Mouse (Mus musculus) G1E (cell line): Measurements from ENCODE around the gene 2700049A03Rik. TPM values are rescaled to one million over a fixed set of nuclear protein-coding genes. Genes with fewer than 3 reads are reported as not detected.

Experiments
- ATAC-seq: 2 replicates; pipeline ENCODE4 v1.8.0; 2016; ENCODE audit warnings: mild to moderate bottlenecking; ENCODE audit not compliant: insufficient number of reproducible peaks, poor library complexity, low FRiP score, severe bottlenecking; ENCODE audit errors: extremely low read depth
- DNase-seq: peaks from one replicate; pipeline ENCODE4 v3.0.0; 2012; ENCODE audit warnings: low spot score
- H3K27me3 ChIP-seq: 2 replicates; pipeline ENCODE4 v1.6.1; 2012; ENCODE audit warnings: mild to moderate bottlenecking, low read length, inconsistent platforms; ENCODE audit not compliant: insufficient read depth
- H3K36me3 ChIP-seq: replicated peaks from 2 replicates; pipeline ENCODE3; 2012; ENCODE audit warnings: mild to moderate bottlenecking, inconsistent platforms
- H3K4me1 ChIP-seq: 2 replicates; pipeline ENCODE4 v1.6.1; 2012; ENCODE audit warnings: low read depth, low read length, inconsistent platforms, mixed read lengths; ENCODE audit not compliant: insufficient read depth
- H3K4me3 ChIP-seq: 2 replicates; pipeline ENCODE4 v1.5.1; 2012; ENCODE audit warnings: low read depth, mild to moderate bottlenecking, inconsistent platforms, low read length, moderate library complexity, mixed read lengths
- H3K9me3 ChIP-seq: replicated peaks from 2 replicates; pipeline ENCODE4 v1.6.1; 2012; ENCODE audit warnings: inconsistent platforms
- CTCF ChIP-seq: IDR thresholded peaks from 2 replicates; pipeline ENCODE4 v1.5.1; 2012; ENCODE audit warnings: low read depth, low read length, inconsistent platforms, mixed read lengths
- GATA1 ChIP-seq: IDR thresholded peaks from 2 replicates; pipeline ENCODE4 v1.6.1; 2012; ENCODE audit warnings: borderline replicate concordance, low read length, inconsistent platforms, mixed read lengths
- GATA2 ChIP-seq: IDR thresholded peaks from 2 replicates; pipeline ENCODE4 v1.6.1; 2012; ENCODE audit warnings: low read depth, low read length, inconsistent platforms, borderline replicate concordance
- POLR2AphosphoS5 ChIP-seq: IDR thresholded peaks from 2 replicates; pipeline ENCODE4 v1.6.1; 2012; ENCODE audit warnings: low read depth, low read length, inconsistent platforms; ENCODE audit not compliant: insufficient replicate concordance
- TAL1 ChIP-seq: conservative IDR thresholded peaks from 2 replicates; pipeline ENCODE4 v1.6.1; 2012; ENCODE audit warnings: low read depth, low read length, inconsistent platforms, mixed read lengths
- polyA plus RNA-seq: library from polyadenylated mRNA; stranded (reverse); fragments of >175 nt; gene quantifications from 2 replicates; pipeline ENCODE4 v1.2.3, GENCODE M21; 2012
- total RNA-seq, 2 experiments: library from RNA; stranded (forward) in 1 of 2; stranded (reverse) in 1 of 2; fragments of 200-1000 nt in 1 of 2; fragments of >200 nt in 1 of 2; fragmentation: Nextera tagmentation in 1 of 2; gene quantifications; 2 replicates each; pipeline ENCODE4 v1.2.3; 2014 to 2017

Gene 2700049A03Rik
- total and polyA plus RNA-seq, 3 experiments: 1.4 to 52.9 (median 26.7) TPM

DNA sequence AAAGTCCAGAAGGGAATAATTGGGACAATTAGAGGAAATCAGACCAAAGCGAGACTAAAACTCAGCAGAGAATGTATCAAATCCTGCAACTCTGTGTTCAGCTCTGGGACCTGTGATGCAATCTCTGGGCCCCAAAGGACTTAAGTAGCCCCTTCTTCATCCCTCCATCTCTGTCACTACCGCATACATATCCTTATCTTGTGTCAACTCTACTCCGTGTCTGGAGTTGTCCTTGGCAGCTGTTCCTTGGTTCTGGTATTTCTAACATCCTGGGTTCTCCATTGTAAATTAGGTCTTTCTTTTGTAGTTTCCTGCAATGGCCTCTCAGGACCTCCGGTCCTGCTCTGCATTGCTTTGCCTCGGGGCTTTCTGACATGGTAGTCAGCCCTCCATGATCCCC, 65.1 kb downstream of the 2700049A03Rik start:
- H3K4me1 ChIP-seq: no peaks in the 10 kb centered on the region
- H3K27me3 ChIP-seq: no peaks in the 10 kb centered on the region
- no peak overlapping the region for H3K4me3 ChIP-seq
- ATAC-seq (no peak), DNase-seq (no peak)
- TF ChIP-seq CTCF (no peak), POLR2AphosphoS5 (no peak), GATA1 (no peak), GATA2 (no peak), TAL1 (no peak)
- H3K9me3 ChIP-seq: no peaks in the 10 kb centered on the region
- H3K36me3 ChIP-seq: peaks cover 60% of the 10 kb centered on the region

DNA sequence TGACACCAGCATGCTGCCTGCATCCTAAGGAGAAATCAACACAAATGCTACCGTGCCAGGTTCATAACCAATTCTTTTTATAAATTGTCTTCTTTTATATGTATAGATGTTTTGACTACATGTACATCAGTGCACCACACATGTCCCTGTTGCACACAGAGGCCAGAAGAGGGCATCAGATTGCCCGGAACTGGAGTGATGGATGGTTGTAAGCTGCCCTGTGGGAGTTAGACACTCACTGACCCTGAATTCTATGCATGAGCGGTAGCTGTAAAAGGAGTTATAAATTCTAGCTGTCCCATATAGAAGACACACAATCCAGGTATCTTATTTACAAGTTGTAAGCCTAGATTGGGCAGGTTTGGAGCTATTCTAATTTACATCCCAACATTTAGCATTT, 67.7 kb downstream of the 2700049A03Rik start:
- H3K4me3 ChIP-seq: no peak overlapping the region
- H3K9me3 ChIP-seq: no peaks in the 10 kb centered on the region
- H3K4me1 ChIP-seq: no peaks in the 10 kb centered on the region
- H3K36me3 ChIP-seq: peaks cover 50% of the 10 kb centered on the region
- TF ChIP-seq CTCF (no peak), GATA1 (no peak), GATA2 (no peak)
- DNase-seq (no peak), ATAC-seq (no peak)
- no peaks in the 10 kb centered on the region for H3K27me3 ChIP-seq

DNA sequence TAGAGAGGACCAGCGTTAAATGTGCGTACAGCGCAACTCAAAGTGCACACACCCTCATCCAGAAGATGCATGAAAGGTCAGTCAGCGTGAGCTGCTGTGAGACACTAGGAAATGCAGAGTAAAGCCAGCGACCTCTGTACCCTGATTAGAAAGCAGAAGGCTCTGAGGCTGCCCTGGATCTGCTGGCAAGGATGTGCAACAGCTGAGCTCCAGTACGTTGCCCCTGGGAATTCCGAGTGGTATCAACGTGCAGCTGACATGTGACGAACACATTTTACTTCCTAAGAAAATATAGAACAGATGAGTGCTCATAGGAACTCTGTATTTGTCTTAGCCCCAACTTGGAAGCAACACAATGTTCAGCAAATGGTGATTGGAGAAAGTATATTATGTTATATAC, 80.5 kb downstream of the 2700049A03Rik start:
- no peak for TF ChIP-seq TAL1
- TF ChIP-seq GATA1: no peak
- no peak for TF ChIP-seq POLR2AphosphoS5
- TF ChIP-seq GATA2: no peak
- TF ChIP-seq CTCF: no peak
- Histone ChIP-seq H3K36me3 (peaks cover 57% of the 10 kb centered on the region), H3K9me3 (no peaks in the 10 kb centered on the region), H3K27me3 (no peaks in the 10 kb centered on the region), H3K4me3 (no peak overlapping the region), H3K4me1 (no peaks in the 10 kb centered on the region)
- no peak for ATAC-seq
- no peak for DNase-seq

DNA sequence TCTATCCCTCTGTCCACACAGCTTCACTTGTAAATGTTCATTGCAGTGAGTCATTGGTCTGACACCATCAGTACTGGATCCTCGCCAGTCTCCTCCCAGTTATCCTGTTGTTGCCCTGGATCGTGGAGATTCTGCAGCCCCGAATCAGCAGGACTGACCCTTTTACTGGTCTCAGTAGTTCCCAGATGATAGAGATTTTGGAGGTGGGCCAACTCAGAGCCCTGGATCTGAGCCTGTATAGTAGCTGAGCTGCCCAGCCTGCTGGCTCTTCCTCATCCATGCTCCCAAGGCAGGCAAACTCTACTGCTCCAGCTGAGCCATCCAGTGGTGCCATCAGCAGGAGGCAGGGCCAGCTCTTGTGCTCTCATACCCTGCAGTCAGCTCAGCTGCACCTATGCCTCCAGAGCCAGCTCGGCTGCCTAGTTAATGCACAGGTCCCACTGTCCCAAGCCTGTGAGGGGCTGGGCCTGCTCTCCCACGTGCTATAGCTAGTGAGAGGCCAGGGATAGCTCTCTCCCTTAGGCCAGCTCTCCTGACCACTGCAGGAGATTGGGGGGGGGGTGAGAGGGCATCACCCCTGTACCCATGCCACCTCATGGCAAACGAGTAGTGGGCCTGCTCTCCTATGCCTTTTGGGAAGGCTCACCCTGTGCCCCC, 81.3 kb downstream of the 2700049A03Rik start:
- no peak for DNase-seq
- ATAC-seq: no peak
- TF ChIP-seq POLR2AphosphoS5 (no peak), GATA2 (no peak), GATA1 (no peak), CTCF (no peak), TAL1 (no peak)
- H3K36me3 ChIP-seq: peaks cover 61% of the 10 kb centered on the region
- no peaks in the 10 kb centered on the region for H3K4me1 ChIP-seq
- no peaks in the 10 kb centered on the region for H3K9me3 ChIP-seq
- no peak overlapping the region for H3K4me3 ChIP-seq
- no peaks in the 10 kb centered on the region for H3K27me3 ChIP-seq

DNA sequence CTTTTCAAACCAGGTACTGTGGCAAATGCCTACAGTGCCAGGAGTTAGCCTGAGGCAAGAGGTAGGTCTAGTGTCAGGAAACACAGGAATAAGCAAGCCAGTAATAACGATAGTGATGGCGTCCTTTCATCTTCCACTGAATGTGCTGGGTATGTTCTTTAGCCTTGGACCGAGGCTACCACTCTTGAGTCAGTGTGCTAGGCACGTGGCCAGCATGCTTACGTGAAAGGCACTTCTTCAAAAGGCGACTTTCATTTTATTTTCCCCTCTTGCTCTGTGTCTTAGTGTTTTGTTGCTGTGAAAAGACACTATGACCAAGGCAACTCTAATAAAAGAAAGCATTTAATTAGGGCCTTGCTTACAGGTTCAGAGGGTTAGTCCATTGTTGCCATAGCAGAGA, 86.1 kb downstream of the 2700049A03Rik start:
- DNase-seq (no peak), ATAC-seq (no peak)
- H3K4me1 ChIP-seq: peaks cover 3% of the 10 kb centered on the region
- H3K27me3 ChIP-seq: no peaks in the 10 kb centered on the region
- TF ChIP-seq TAL1: no peak
- no peak for TF ChIP-seq GATA2
- no peak for TF ChIP-seq GATA1
- peaks cover 59% of the 10 kb centered on the region for H3K36me3 ChIP-seq
- no peaks in the 10 kb centered on the region for H3K9me3 ChIP-seq
- H3K4me3 ChIP-seq: no peak overlapping the region

DNA sequence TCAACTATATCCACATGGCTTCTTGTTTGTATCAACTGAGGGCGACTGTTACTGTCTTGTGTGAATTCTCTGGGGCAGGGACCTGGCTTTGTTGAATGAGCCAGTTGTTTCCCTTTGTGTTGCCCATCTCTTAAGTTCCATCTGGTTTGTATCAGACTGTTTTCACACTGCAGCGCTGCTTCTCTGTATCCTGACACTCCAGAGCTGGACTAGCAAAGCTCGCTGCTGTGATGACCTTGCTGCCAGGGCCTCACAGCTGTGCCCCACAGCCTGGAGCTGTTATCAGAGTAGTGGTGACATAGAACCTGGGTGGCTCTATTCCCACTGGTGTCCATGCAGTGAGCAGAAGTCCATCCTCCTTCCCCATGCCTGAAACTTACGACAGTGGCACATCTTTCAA, 91.1 kb downstream of the 2700049A03Rik start:
- no peak for ATAC-seq
- Histone ChIP-seq H3K36me3 (peaks cover 52% of the 10 kb centered on the region), H3K4me3 (no peak overlapping the region), H3K9me3 (no peaks in the 10 kb centered on the region), H3K27me3 (no peaks in the 10 kb centered on the region), H3K4me1 (peaks cover 10% of the 10 kb centered on the region)
- no peak for DNase-seq
- TF ChIP-seq POLR2AphosphoS5 (no peak), GATA2 (no peak), GATA1 (no peak), CTCF (no peak), TAL1 (no peak)
